In genomic region chrX:20404068-20404467, GRCm38 (mm10) we compare ENCODE assay signal across 10 mouse cellular contexts. TPM values are rescaled to one million over a fixed set of nuclear protein-coding genes. Genes with fewer than 3 reads are reported as not detected.
A peak's percentile ranks its signal among the peaks of the same experiment; 100 is the strongest.
DNase-seq lines count a peak whose midpoint lies in the region; TF ChIP-seq lines count a peak whose summit lies in the region.
"Had no signal": no experiment of that assay in that cellular context is flagged by ENCODE, and none has a peak within 500 bp of the region (broad histone marks: within the 10 kb centered on the region; RNA-seq: fewer than 3 reads in every experiment).

No protein-coding gene starts in this region.

- peak; percentile 21 for DNase-seq in kidney, adult 2 months
- no peak for DNase-seq in kidney, adult 18-20 months
- DNase-seq in thymus, postnatal 14 days: peak; percentile 22
- DNase-seq in thymus, postnatal 36 days: no peak
- peak; percentile 21 for DNase-seq in brain, adult 2 months (ENCODE audit: low read depth, low spot score)
- DNase-seq in ovary, adult 18-20 months (ENCODE audit: low spot score): no peak
- DNase-seq in gastrocnemius, adult 18-20 months (ENCODE audit: low spot score): no peak
- DNase-seq: right cerebral cortex, postnatal 25 days; thymus, postnatal 4 days had no signal

- H3K4me1 ChIP-seq in kidney, adult 2 months (ENCODE audit: control insufficient read depth, insufficient read depth, low read length): no peaks in the 10 kb centered on the region; the same call in 1 of the 2 replicates
- H3K4me1 ChIP-seq: limb, embryonic 15.5 days had no signal

- no peak for TF ChIP-seq CTCF in kidney, adult 2 months (conservative IDR thresholded peaks at IDR 0.05; ENCODE audit: insufficient read depth, insufficient read length, low read depth, low read length)

- no peaks in the 10 kb centered on the region for H3K27me3 ChIP-seq in kidney, adult 2 months (replicated peaks; ENCODE audit: control insufficient read depth, insufficient read depth, low read length)
- H3K27me3 ChIP-seq: limb, embryonic 15.5 days had no signal

- WGBS in kidney, adult 2 months: 94% methylated on average over 4 of the region's 4 CpGs

- TF ChIP-seq POLR2A in kidney, adult 2 months (IDR thresholded peaks at IDR 0.05; ENCODE audit: low read depth, low read length): no peak

- no peak overlapping the region for H3K27ac ChIP-seq in kidney, adult 2 months (ENCODE audit: insufficient read depth, low read depth, low read length)
- H3K27ac ChIP-seq: limb, embryonic 15.5 days had no signal

- H3K36me3 ChIP-seq in kidney, adult 2 months (ENCODE audit: control insufficient read depth, insufficient read depth, low read length): no peaks in the 10 kb centered on the region
- H3K36me3 ChIP-seq: limb, embryonic 15.5 days had no signal

- H3K4me3 ChIP-seq in kidney, adult 2 months (ENCODE audit: insufficient read depth, low read depth, low read length): no peak overlapping the region
- H3K4me3 ChIP-seq: limb, embryonic 15.5 days had no signal

RNA-seq across cellular contexts. Expression of gene Jade3, which starts 21.4 kb away (rescaled TPM):
- 0.69 and 0.84 TPM in 2 replicates for polyA plus RNA-seq in kidney, adult 2 months (2012; rRNA removed)
- under 1 TPM; 0.43 TPM for total RNA-seq in gastrocnemius, adult 18-20 months (2021)

RNA-seq across cellular contexts. Expression of gene Rp2, which starts 39.8 kb away (rescaled TPM):
- 5.7 and 7.1 TPM in 2 replicates for polyA plus RNA-seq in kidney, adult 2 months (2012; rRNA removed)
- total RNA-seq in gastrocnemius, adult 18-20 months (2021): 1 to 10 TPM; 5.8 to 7.5 TPM

Comparison
In these comparisons a context has a peak if more than half of its experiments do, and no peak if none do; other contexts are left out.
1. DNase-seq: peak in kidney, adult 2 months (single experiment), thymus, postnatal 14 days (single experiment) and brain, adult 2 months (single experiment); none in kidney, adult 18-20 months (single experiment), thymus, postnatal 36 days (0 of 2), ovary, adult 18-20 months (single experiment) and gastrocnemius, adult 18-20 months (single experiment).